In the genomic region with DNA sequence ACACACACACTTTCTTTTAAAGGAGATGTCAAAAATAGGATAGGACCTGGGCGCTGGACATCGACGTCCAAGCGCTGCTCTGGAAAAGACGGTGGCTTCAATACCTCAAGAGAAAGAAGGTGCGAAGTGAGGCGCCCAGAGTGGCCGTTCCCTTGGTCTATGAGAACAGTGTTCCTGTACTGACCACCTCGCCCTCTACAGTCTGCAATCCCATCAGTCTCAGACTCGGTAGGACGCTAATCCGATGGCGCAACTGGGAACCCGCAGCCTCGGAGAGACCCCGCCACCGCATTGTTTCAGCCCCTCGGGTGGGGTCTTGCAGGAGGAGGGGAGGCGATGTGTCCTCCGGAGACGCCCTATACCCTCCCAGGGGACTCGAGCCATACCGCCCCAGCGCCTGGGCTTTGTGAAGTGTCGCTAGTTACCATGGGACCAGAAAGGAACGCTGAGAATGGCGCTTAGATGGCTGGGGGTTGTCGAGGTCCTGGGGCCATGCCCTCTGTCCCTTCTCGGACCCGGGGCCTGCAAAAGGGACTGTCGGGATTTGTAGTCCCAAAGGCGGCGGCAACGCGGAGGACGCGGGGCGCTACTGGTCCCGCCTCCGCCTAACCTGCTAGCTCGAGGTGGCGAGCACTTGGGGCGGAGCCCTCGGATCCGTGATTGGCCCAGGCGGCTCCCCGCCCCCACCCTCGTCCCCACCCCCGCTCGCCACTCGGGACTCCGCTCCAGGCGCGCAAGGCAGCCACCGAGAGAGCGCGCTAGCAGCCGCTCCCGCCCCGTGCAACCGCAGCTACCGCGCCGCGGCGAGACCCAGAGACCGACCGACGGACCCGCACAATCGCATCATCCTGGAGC, we compare ENCODE assay signal across 9 mouse cellular contexts. TPM values are rescaled to one million over a fixed set of nuclear protein-coding genes. Genes with fewer than 3 reads are reported as not detected.
DNase-seq lines count a peak whose midpoint lies in the region; ATAC-seq lines count a peak whose summit lies in the region.
"Had no signal": no experiment of that assay in that cellular context is flagged by ENCODE, and none has a peak within 500 bp of the region (broad histone marks: within the 10 kb centered on the region; RNA-seq: fewer than 3 reads in every experiment).

A gene (plus strand): TSS at position 418 of the 855 bp plus-strand sequence.

- peak; percentile 37 for ATAC-seq in common myeloid progenitor, adult 5-6 weeks (replicated peaks; ENCODE audit: low read depth, poor library complexity, severe bottlenecking)
- peak; percentile 91 for ATAC-seq in hindbrain, embryonic 15.5 days (ENCODE audit: low FRiP score, low read depth)

- peak within 1 kb of the TSS; percentile 82 for H3K4me2 ChIP-seq in hindbrain, embryonic 15.5 days

- H3K27ac ChIP-seq in hindbrain, embryonic 15.5 days (replicated peaks): peak within 1 kb of the TSS; percentile 96
- H3K27ac ChIP-seq: macrophage had no signal

- H3K27me3 ChIP-seq in hindbrain, embryonic 15.5 days: no peaks in the 10 kb centered on the region

- H3K36me3 ChIP-seq in hindbrain, embryonic 15.5 days: peaks cover under 1% of the 10 kb centered on the region; the same call in 1 of the 2 replicates

- DNase-seq in adrenal gland, adult 18-20 months (ENCODE audit: low spot score in 2 of 2): peak; percentile 50 to 51
- DNase-seq in gastrocnemius, adult 18-20 months (ENCODE audit: low spot score): peak; percentile 76
- peak; percentile 79 for DNase-seq in left cerebral cortex, adult 11 months (ENCODE audit: low spot score)
- peak; percentile 73 for DNase-seq in lung, postnatal 14 days
- peak; percentile 71 for DNase-seq in retina, adult 2 months (ENCODE audit: low read depth, low spot score)
- DNase-seq in thymus, postnatal 36 days: peak; percentile 67 to 82

- H3K4me1 ChIP-seq in hindbrain, embryonic 15.5 days (replicated peaks): peaks cover 27% of the 10 kb centered on the region

- H3K9ac ChIP-seq in hindbrain, embryonic 15.5 days: peak within 1 kb of the TSS; percentile 80

- H3K9me3 ChIP-seq in hindbrain, embryonic 15.5 days: no peaks in the 10 kb centered on the region

- H3K4me3 ChIP-seq in hindbrain, embryonic 15.5 days: peak within 1 kb of the TSS; percentile 85

- under 1% methylated on average over 71 of the region's 71 CpGs for WGBS in hindbrain, embryonic 15.5 days

RNA-seq across cellular contexts. Expression of the gene that starts here (rescaled TPM):
- 1 to 10 TPM; 1.7 to 1.8 TPM for total RNA-seq in adrenal gland, adult 18-20 months (2021)
- total RNA-seq in common myeloid progenitor, adult 5-6 weeks (2017): not detected in 2 replicates
- total RNA-seq in gastrocnemius, adult 18-20 months (2021): 1 to 10 TPM in 1 of 2 experiments, under 1 TPM in 1; 0.62 to 1.3 TPM
- 208 and 265 TPM in 2 replicates for polyA plus RNA-seq in hindbrain, embryonic 15.5 days (2015; fragmentation: Nextera tagmentation; extraction: Ambion mirVana)
- polyA plus RNA-seq: macrophage had no signal

Comparison
In these comparisons a context has a peak if more than half of its experiments do, and no peak if none do; other contexts are left out.
1. Peak in every context shown above with its lines: DNase-seq, ATAC-seq, H3K4me3 ChIP-seq and H3K27ac ChIP-seq.
2. Peak in ATAC-seq in common myeloid progenitor, adult 5-6 weeks; RNA of the gene not detected or under 1 TPM.